Mouse (Mus musculus) forebrain, embryonic 13.5 days (tissue): ENCODE measurements around the gene Parvg. TPM values are rescaled to one million over a fixed set of nuclear protein-coding genes. Genes with fewer than 3 reads are reported as not detected.

Source experiments
- ATAC-seq: fragments of 200-750 bp; cut with Nextera tagmentation; 2 replicates; pipeline ENCODE4 v1.8.0; 2017
- H3K27ac ChIP-seq: fragments of 300-500 bp; sonication (generic); 2 replicates; pipeline ENCODE4 v1.5.1; 2015; ENCODE audit warnings: inconsistent platforms, mild to moderate bottlenecking, moderate library complexity
- H3K27me3 ChIP-seq: fragments of 300-500 bp; sonication (generic); 2 replicates; pipeline ENCODE4 v1.6.1; 2015; ENCODE audit warnings: mild to moderate bottlenecking, inconsistent platforms
- H3K36me3 ChIP-seq: fragments of 300-500 bp; sonication (generic); 2 replicates; pipeline ENCODE4 v1.6.1; 2015; ENCODE audit warnings: mild to moderate bottlenecking, inconsistent platforms; ENCODE audit not compliant: poor library complexity, severe bottlenecking
- H3K4me1 ChIP-seq: fragments of 300-500 bp; sonication (generic); 2 replicates; pipeline ENCODE4 v1.6.1; 2015; ENCODE audit warnings: inconsistent platforms
- H3K4me2 ChIP-seq: fragments of 300-500 bp; sonication (generic); 2 replicates; pipeline ENCODE4 v1.6.1; 2015; ENCODE audit warnings: inconsistent platforms, mild to moderate bottlenecking, moderate library complexity
- H3K4me3 ChIP-seq: fragments of 300-500 bp; sonication (generic); 2 replicates; pipeline ENCODE4 v1.5.1; 2015; ENCODE audit warnings: mild to moderate bottlenecking, inconsistent platforms
- H3K9ac ChIP-seq: fragments of 300-500 bp; sonication (generic); 2 replicates; pipeline ENCODE4 v1.6.1; 2015; ENCODE audit warnings: mild to moderate bottlenecking, inconsistent platforms
- H3K9me3 ChIP-seq: fragments of 300-500 bp; sonication (generic); replicated peaks from 2 replicates; pipeline ENCODE4 v1.6.1; 2016; ENCODE audit warnings: inconsistent platforms
- WGBS: fragments of 180-500 bp; shearing (Covaris S2); methylation state at CpG from one replicate; pipeline ENCODE4 v1.1.7; 2015; 5-methylcytosine and 5-hydroxymethylcytosine counted together
- polyA plus RNA-seq: library from polyadenylated mRNA; unstranded; fragments of >200 nt; fragmentation: Nextera tagmentation; extraction: Ambion mirVana; gene quantifications from 2 replicates; pipeline ENCODE4 v1.2.1, GENCODE M21; 2015

Gene Parvg
- polyA plus RNA-seq, 1 experiment from 2014 or later: 0.66 TPM

GRCm38 (mm10) chr15:84311295-84312085 is 12.3 kb upstream of the Parvg start:
- H3K4me1 ChIP-seq: peaks cover 56% of the 10 kb centered on the region
- ATAC-seq: no peak
- 79% methylated on average over 9 of the region's 9 CpGs for WGBS

GRCm38 (mm10) chr15:84312878-84313565 is 10.8 kb upstream of the Parvg start:
- Histone ChIP-seq H3K4me2 (no peak overlapping the region), H3K4me1 (peaks cover 56% of the 10 kb centered on the region), H3K27ac (no peak overlapping the region), H3K27me3 (0 out of 2 replicates have a peak, but pooled peaks cover 3% of the 10 kb centered on the region), H3K36me3 (no peaks in the 10 kb centered on the region), H3K4me3 (no peak overlapping the region), H3K9ac (no peak overlapping the region), H3K9me3 (no peaks in the 10 kb centered on the region)
- WGBS: 54% methylated on average over 9 of the region's 10 CpGs
- no peak for ATAC-seq

More at GRCm38 (mm10) chr15:84311295-84312085, 12.3 kb upstream of the Parvg start:
- no peak overlapping the region for H3K9ac ChIP-seq
- no peaks in the 10 kb centered on the region for H3K9me3 ChIP-seq
- no peak overlapping the region for H3K4me3 ChIP-seq
- H3K4me2 ChIP-seq: no peak overlapping the region
- no peak overlapping the region for H3K27ac ChIP-seq
- 0 out of 2 replicates have a peak, but pooled peaks cover 3% of the 10 kb centered on the region for H3K27me3 ChIP-seq
- H3K36me3 ChIP-seq: no peaks in the 10 kb centered on the region

DNA sequence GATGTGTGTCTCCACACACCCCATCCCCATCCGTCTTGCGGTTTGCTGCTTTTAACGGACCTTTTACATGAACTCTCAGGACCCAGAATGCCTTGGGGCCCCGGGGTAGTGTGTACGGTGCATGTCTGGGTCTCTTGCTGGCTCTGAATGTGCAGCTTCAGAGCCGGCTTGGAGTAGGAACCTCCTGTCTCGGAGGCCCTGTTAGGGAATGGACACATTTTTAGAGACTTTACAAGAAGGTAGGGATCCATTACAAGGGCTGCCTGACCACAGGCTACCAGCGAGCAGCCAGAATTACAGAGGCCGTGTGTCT is 10.3 kb upstream of the Parvg start:
- Histone ChIP-seq H3K9me3 (no peaks in the 10 kb centered on the region), H3K4me2 (no peak overlapping the region), H3K4me1 (peaks cover 56% of the 10 kb centered on the region), H3K9ac (no peak overlapping the region), H3K36me3 (no peaks in the 10 kb centered on the region), H3K27ac (no peak overlapping the region), H3K4me3 (no peak overlapping the region), H3K27me3 (0 out of 2 replicates have a peak, but pooled peaks cover 3% of the 10 kb centered on the region)
- 24% methylated on average over 9 of the region's 9 CpGs for WGBS
- no peak for ATAC-seq

DNA sequence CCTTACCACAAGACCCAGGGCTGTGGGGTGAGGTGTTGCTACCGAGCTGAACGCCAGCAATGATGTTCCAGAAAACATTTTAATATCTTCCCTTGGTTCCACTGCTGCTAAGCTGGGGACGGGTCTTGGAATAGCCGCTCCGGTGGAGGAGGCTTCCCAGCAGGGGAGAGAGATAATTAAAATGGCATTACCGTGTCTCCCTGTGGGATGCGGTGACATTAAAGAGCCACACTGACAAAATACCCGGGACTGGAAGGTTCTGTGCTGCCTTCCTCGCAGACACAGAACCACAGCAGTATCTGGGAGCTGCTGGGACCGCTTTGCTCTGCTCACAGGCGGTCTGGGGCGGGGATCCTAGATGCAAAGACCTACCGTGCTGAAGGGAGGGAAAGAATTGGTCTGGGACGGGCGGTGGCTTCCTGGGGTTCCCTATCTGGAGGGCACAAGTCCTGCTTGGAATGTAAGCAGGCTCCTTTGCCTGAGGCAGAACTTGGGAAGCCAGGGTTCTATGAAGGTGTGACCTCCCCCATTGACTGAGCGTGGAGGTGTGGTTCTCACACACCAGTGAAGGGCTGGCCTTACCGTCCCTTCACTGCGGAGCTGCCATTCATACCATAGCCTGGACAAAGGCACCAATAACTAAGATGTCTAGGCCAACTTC is 9.3 kb upstream of the Parvg start:
- no peak overlapping the region for H3K4me3 ChIP-seq

DNA sequence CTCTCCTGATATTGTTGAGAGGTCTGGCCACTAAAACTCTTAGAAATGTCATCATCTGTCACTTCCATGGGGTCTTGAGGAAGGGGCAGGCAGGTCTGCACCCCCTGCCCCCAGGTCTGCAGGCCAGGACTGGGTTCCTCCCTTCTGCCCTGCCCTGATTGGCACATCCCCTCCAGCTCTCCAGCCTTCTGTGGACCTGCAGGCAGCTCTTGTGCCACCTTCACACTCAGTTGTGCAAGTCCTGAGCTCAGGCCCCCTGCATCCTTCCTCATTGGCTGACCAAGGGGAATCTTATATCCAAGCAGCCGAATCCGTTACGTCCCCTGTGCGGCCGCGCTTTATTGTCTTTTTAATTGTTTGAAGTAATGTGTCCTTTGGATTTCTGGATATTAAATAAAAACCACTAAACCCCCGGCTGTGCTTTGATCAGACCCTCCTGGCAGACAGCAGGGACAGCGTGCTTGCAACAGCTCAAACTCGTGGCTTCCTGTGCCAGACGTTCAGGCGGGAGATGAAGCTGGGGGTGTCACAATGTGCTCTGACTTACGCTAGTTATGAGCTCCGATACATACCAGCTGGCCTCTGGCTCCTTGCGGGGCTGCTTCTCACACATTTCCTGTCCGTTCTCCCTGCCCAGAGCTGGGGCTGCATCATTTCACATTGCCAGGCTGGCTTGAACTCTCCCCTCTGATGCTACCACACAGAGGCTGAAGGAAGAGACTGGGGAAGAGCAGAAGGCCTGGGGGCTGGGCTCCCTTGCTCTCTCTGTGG is 8.4 kb upstream of the Parvg start:
- Histone ChIP-seq H3K27ac (no peak overlapping the region; the same call in none of the 2 replicates), H3K27me3 (0 out of 2 replicates have a peak, but pooled peaks cover 3% of the 10 kb centered on the region), H3K4me2 (no peak overlapping the region), H3K4me3 (no peak overlapping the region), H3K9ac (no peak overlapping the region), H3K9me3 (no peaks in the 10 kb centered on the region), H3K4me1 (peaks cover 47% of the 10 kb centered on the region), H3K36me3 (no peaks in the 10 kb centered on the region)
- 55% methylated on average over 15 of the region's 15 CpGs for WGBS
- no peak for ATAC-seq

More for the DNA sequence above, 9.3 kb upstream of the Parvg start:
- no peaks in the 10 kb centered on the region for H3K9me3 ChIP-seq
- no peak overlapping the region for H3K4me2 ChIP-seq
- no peak for ATAC-seq
- 0 out of 2 replicates have a peak, but pooled peaks cover 3% of the 10 kb centered on the region for H3K27me3 ChIP-seq
- peak overlapping the region; percentile 63 for H3K27ac ChIP-seq
- no peak overlapping the region for H3K9ac ChIP-seq
- 11% methylated on average over 18 of the region's 18 CpGs for WGBS
- no peaks in the 10 kb centered on the region for H3K36me3 ChIP-seq
- peaks cover 52% of the 10 kb centered on the region for H3K4me1 ChIP-seq

GRCm38 (mm10) chr15:84319393-84319792 is 4.4 kb upstream of the Parvg start:
- Histone ChIP-seq H3K4me2 (no peak overlapping the region), H3K9ac (no peak overlapping the region), H3K4me3 (no peak overlapping the region), H3K4me1 (peaks cover 29% of the 10 kb centered on the region), H3K27ac (no peak overlapping the region), H3K9me3 (no peaks in the 10 kb centered on the region), H3K36me3 (no peaks in the 10 kb centered on the region), H3K27me3 (no peaks in the 10 kb centered on the region)
- ATAC-seq: no peak
- WGBS: 92% methylated on average over 4 of the region's 4 CpGs

DNA sequence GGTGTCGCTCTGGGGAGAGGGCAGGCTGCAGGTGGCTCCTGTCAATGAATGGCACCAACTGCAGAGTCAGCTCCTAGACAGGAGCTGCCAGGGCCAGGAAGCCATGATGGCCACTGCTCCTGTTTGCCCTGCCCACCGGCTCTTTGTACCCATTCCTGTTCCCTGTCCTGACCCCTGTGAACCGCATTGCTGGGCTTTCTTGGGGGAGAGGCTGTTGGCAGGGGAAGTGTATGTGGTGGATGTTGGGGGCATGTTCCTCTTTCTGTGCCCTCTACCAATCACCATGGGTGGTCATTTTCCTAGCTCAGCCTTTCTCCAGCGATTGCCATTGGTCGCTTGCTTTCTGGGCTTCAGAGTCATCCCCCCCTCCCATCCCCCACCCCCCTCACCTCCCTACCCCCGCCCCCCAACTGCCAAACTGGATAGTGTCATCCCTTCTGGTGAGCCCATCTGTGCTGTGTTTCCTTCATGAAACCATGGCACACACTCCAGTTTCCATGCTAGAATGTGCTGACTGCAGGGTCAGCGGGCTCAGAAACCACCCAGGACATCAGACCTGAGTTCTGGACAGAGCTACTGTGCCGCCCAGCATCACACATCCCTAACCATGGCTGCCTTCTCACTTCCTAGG is 2.2 kb upstream of the Parvg start:
- Histone ChIP-seq H3K27ac (0 out of 2 replicates have a peak overlapping the region, but pooled peaks have one; percentile 16), H3K4me3 (no peak overlapping the region), H3K36me3 (no peaks in the 10 kb centered on the region), H3K9me3 (no peaks in the 10 kb centered on the region), H3K4me1 (peaks cover 15% of the 10 kb centered on the region), H3K9ac (no peak overlapping the region), H3K27me3 (no peaks in the 10 kb centered on the region), H3K4me2 (no peak overlapping the region)
- 0 out of 2 replicates have a peak, but pooled peaks have one; percentile 21 for ATAC-seq
- 84% methylated on average over 8 of the region's 8 CpGs for WGBS

- Histone ChIP-seq H3K9ac (no peak overlapping the region), H3K9me3 (no peaks in the 10 kb centered on the region), H3K4me3 (no peak overlapping the region), H3K4me2 (no peak overlapping the region), H3K4me1 (peaks cover 15% of the 10 kb centered on the region), H3K36me3 (no peaks in the 10 kb centered on the region), H3K27me3 (no peaks in the 10 kb centered on the region), H3K27ac (no peak overlapping the region)
- ATAC-seq: no peak
- WGBS: 72% methylated on average over 7 of the region's 8 CpGs
Observed at GRCm38 (mm10) chr15:84324870-84325553, 1.2 kb downstream of the Parvg start.

DNA sequence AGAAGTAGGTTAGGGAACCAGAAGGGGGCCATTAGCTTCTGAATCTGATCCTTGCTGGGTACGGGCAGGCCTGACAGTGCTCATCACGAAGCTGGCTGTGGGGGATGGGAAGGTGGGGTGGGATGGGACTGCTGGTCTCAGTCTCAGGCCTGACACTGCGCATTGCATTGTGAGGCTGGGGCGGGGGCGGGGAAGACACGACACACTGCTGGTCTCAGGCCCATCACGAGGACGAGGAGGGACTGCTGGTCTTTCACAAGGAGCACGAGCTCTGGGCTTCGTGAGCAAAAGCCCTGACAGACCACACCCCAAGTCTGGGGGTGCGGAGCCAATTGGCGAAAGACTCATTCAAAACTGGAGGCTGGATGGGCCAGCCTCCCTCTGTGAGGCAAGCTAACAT is 1.9 kb downstream of the Parvg start:
- H3K9me3 ChIP-seq: no peaks in the 10 kb centered on the region
- no peak overlapping the region for H3K4me2 ChIP-seq
- H3K27ac ChIP-seq: no peak overlapping the region
- no peaks in the 10 kb centered on the region for H3K27me3 ChIP-seq
- WGBS: 52% methylated on average over 12 of the region's 12 CpGs
- peaks cover 15% of the 10 kb centered on the region for H3K4me1 ChIP-seq
- ATAC-seq: no peak
- no peak overlapping the region for H3K9ac ChIP-seq
- no peaks in the 10 kb centered on the region for H3K36me3 ChIP-seq
- H3K4me3 ChIP-seq: no peak overlapping the region

- Histone ChIP-seq H3K4me3 (no peak overlapping the region), H3K9ac (no peak overlapping the region), H3K27ac (no peak overlapping the region), H3K9me3 (no peaks in the 10 kb centered on the region), H3K27me3 (no peaks in the 10 kb centered on the region), H3K36me3 (no peaks in the 10 kb centered on the region), H3K4me1 (0 out of 2 replicates have a peak, but pooled peaks cover 5% of the 10 kb centered on the region), H3K4me2 (no peak overlapping the region)
- no peak for ATAC-seq
- 88% methylated on average over 10 of the region's 10 CpGs for WGBS
Observed at GRCm38 (mm10) chr15:84328870-84329269, 5.0 kb downstream of the Parvg start.

GRCm38 (mm10) chr15:84329940-84330339 is 6.1 kb downstream of the Parvg start:
- Histone ChIP-seq H3K36me3 (no peaks in the 10 kb centered on the region), H3K9ac (no peak overlapping the region), H3K27ac (no peak overlapping the region), H3K4me2 (no peak overlapping the region), H3K27me3 (no peaks in the 10 kb centered on the region), H3K4me3 (no peak overlapping the region), H3K4me1 (0 out of 2 replicates have a peak, but pooled peaks cover 5% of the 10 kb centered on the region), H3K9me3 (no peaks in the 10 kb centered on the region)
- ATAC-seq: no peak
- 94% methylated on average over 8 of the region's 8 CpGs for WGBS
